Mouse (Mus musculus): ENCODE results near the gene Supt16. TPM values are rescaled to one million over a fixed set of nuclear protein-coding genes. Genes with fewer than 3 reads are reported as not detected.

Gene Supt16
- polyA plus RNA-seq, 1 experiment from 2014 or later, result 57.8 TPM

- H3K4me3 ChIP-seq, result no peak overlapping the region
- ATAC-seq (ENCODE audit: low FRiP score, low read depth), result no peak
- no peaks in the 10 kb centered on the region for H3K4me1 ChIP-seq
- no peak overlapping the region for H3K27ac ChIP-seq
- H3K9me3 ChIP-seq, result no peaks in the 10 kb centered on the region
- H3K9ac ChIP-seq, result no peak overlapping the region
- WGBS, result 59% methylated on average over 19 of the region's 19 CpGs
- no peak overlapping the region for H3K4me2 ChIP-seq (replicated peaks)
- no peaks in the 10 kb centered on the region for H3K36me3 ChIP-seq
- no peaks in the 10 kb centered on the region for H3K27me3 ChIP-seq (replicated peaks)
Observed at GRCm38 (mm10) chr14:52140577-52141444, 56.4 kb downstream of the Supt16 start.

DNA sequence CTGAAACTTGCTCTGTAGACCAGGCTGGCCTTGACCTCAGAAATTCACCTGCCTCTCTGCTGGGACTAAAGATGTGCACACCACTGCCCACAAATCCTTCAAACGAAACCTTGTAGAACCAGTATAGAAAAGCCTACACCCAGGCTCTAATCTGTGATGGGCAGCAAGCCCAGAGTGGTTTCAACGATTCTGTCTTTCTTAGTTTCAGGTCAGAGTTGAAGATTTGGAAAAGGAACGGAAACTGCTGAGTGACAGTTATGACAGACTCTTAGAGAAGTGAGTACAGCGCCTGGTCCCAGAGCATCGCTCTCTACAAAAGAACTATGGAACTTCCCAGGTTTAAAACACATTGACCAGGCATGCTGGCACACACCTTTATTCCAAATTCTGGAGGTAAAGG, 63.6 kb downstream of the Supt16 start:
- Histone ChIP-seq H3K9me3 (no peaks in the 10 kb centered on the region), H3K36me3 (no peaks in the 10 kb centered on the region), H3K27me3 (replicated peaks) (no peaks in the 10 kb centered on the region), H3K27ac (no peak overlapping the region), H3K9ac (no peak overlapping the region), H3K4me2 (replicated peaks) (no peak overlapping the region), H3K4me3 (no peak overlapping the region), H3K4me1 (no peaks in the 10 kb centered on the region)
- ATAC-seq (ENCODE audit: low FRiP score, low read depth), result no peak
- WGBS, result 87% methylated on average over 5 of the region's 5 CpGs

DNA sequence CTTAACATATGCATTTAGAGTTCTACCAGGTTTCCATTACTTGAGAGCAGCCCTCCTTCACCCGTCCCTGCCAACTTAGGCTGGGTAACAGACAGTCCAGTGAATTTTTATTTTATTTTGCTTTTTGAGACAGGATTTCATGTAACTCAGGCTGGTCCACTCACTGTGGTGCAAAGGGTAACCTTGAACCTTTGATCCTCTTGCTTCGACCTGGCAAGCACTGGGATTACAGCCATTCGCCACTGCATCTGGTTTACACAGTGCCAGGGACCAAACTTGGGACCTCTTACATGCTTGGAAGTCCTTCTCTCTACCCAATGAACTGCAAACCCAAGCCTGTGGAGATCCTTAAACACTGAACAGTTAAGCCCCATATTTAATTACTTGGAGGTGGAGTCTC, 72.6 kb downstream of the Supt16 start:
- 94% methylated on average over 3 of the region's 3 CpGs for WGBS
- no peak overlapping the region for H3K4me3 ChIP-seq
- H3K9ac ChIP-seq, result no peak overlapping the region
- H3K4me2 ChIP-seq (replicated peaks), result no peak overlapping the region
- 0 out of 2 replicates have a peak, but pooled peaks cover 4% of the 10 kb centered on the region for H3K27me3 ChIP-seq (replicated peaks)
- no peaks in the 10 kb centered on the region for H3K9me3 ChIP-seq
- no peak for ATAC-seq (ENCODE audit: low FRiP score, low read depth)
- no peaks in the 10 kb centered on the region for H3K4me1 ChIP-seq
- H3K36me3 ChIP-seq, result no peaks in the 10 kb centered on the region
- H3K27ac ChIP-seq, result no peak overlapping the region

- H3K9ac ChIP-seq, result no peak overlapping the region
- no peak overlapping the region for H3K27ac ChIP-seq
- WGBS, result 21% methylated on average over 4 of the region's 4 CpGs
- ATAC-seq (ENCODE audit: low FRiP score, low read depth), result no peak
- 0 out of 2 replicates have a peak, but pooled peaks cover 4% of the 10 kb centered on the region for H3K27me3 ChIP-seq (replicated peaks)
- H3K4me1 ChIP-seq, result no peaks in the 10 kb centered on the region
- no peaks in the 10 kb centered on the region for H3K36me3 ChIP-seq
- H3K9me3 ChIP-seq, result no peaks in the 10 kb centered on the region
- H3K4me3 ChIP-seq, result no peak overlapping the region
- no peak overlapping the region for H3K4me2 ChIP-seq (replicated peaks)
Observed at GRCm38 (mm10) chr14:52123918-52124317, 73.3 kb downstream of the Supt16 start.

- H3K27me3 ChIP-seq (replicated peaks), result 0 out of 2 replicates have a peak, but pooled peaks cover 4% of the 10 kb centered on the region
- no peaks in the 10 kb centered on the region for H3K4me1 ChIP-seq
- peak overlapping the region; percentile 97 for H3K4me2 ChIP-seq (replicated peaks)
- H3K9ac ChIP-seq, result peak overlapping the region; percentile 63; the same call in 1 of the 2 replicates
- no peaks in the 10 kb centered on the region for H3K36me3 ChIP-seq
- no peak overlapping the region for H3K4me3 ChIP-seq
- 60% methylated on average over 7 of the region's 7 CpGs for WGBS
- H3K9me3 ChIP-seq, result no peaks in the 10 kb centered on the region
- no peak for ATAC-seq (ENCODE audit: low FRiP score, low read depth)
- no peak overlapping the region for H3K27ac ChIP-seq
Observed at GRCm38 (mm10) chr14:52120169-52120568, 77.0 kb downstream of the Supt16 start.

DNA sequence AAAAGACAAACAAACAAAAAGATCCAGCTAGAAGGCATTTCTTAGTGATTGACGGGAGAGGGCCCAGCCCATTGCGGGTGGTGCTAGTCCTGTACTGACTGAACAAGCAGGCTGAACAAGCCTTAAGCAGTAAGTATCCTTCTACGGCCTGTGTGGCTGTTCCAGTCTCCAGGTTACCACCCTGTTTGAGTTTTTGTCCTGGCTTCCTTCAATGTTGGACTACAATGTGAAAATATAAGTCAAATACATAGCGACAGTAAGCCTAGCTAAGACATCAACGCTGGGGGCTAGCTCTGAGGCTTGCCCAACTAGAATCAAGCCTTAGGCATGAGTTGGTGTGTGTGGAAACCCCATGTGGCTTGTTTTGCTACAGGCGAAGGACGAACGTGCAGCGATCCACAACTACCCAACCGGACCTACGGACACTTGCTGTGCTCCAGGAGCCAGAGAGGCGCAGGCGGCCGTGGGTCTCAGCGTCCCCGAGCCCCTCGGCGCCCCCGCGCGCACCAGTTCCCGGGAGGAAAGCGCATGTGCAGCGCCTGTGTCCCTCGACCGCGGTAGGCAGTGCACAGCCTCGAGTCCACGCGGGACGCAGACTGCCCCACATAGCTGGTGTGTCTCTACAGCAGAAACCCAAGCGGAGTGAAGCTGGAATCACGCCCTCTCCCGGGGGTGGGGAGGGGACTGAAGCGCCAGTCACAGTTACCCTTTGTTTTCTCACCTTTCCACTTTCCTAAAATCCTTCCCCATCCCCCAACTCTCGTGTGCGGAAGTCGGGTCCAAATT, 78.2 kb downstream of the Supt16 start:
- Histone ChIP-seq H3K4me3 (peak overlapping the region; percentile 52), H3K27ac (no peak overlapping the region), H3K4me2 (replicated peaks) (peak overlapping the region; percentile 97), H3K4me1 (no peaks in the 10 kb centered on the region), H3K9ac (peak overlapping the region; percentile 63), H3K27me3 (replicated peaks) (0 out of 2 replicates have a peak, but pooled peaks cover 4% of the 10 kb centered on the region), H3K9me3 (no peaks in the 10 kb centered on the region), H3K36me3 (no peaks in the 10 kb centered on the region)
- WGBS, result under 1% methylated on average over 38 of the region's 38 CpGs
- ATAC-seq (ENCODE audit: low FRiP score, low read depth), result peak; percentile 80

GRCm38 (mm10) chr14:52118456-52118822, 78.8 kb downstream of the Supt16 start:
- Histone ChIP-seq H3K4me3 (no peak overlapping the region), H3K36me3 (no peaks in the 10 kb centered on the region), H3K4me1 (no peaks in the 10 kb centered on the region), H3K4me2 (replicated peaks) (peak overlapping the region; percentile 97), H3K9me3 (no peaks in the 10 kb centered on the region), H3K27me3 (replicated peaks) (0 out of 2 replicates have a peak, but pooled peaks cover 4% of the 10 kb centered on the region), H3K9ac (no peak overlapping the region), H3K27ac (no peak overlapping the region)
- 39% methylated on average over 8 of the region's 8 CpGs for WGBS
- peak; percentile 45 for ATAC-seq (ENCODE audit: low FRiP score, low read depth)

- Histone ChIP-seq H3K4me3 (no peak overlapping the region), H3K9ac (no peak overlapping the region), H3K27ac (no peak overlapping the region), H3K27me3 (replicated peaks) (0 out of 2 replicates have a peak, but pooled peaks cover 4% of the 10 kb centered on the region), H3K4me1 (no peaks in the 10 kb centered on the region), H3K36me3 (no peaks in the 10 kb centered on the region), H3K4me2 (replicated peaks) (no peak overlapping the region), H3K9me3 (no peaks in the 10 kb centered on the region)
- WGBS, result 93% methylated on average over 5 of the region's 5 CpGs
- ATAC-seq (ENCODE audit: low FRiP score, low read depth), result no peak
Observed at GRCm38 (mm10) chr14:52117241-52117640, 80.0 kb downstream of the Supt16 start.

- Histone ChIP-seq H3K27me3 (replicated peaks) (no peaks in the 10 kb centered on the region), H3K9me3 (no peaks in the 10 kb centered on the region), H3K27ac (no peak overlapping the region), H3K4me3 (no peak overlapping the region), H3K36me3 (no peaks in the 10 kb centered on the region), H3K4me1 (no peaks in the 10 kb centered on the region), H3K9ac (no peak overlapping the region), H3K4me2 (replicated peaks) (no peak overlapping the region)
- whole genome bisulfite sequencing, result 65% methylated on average over 1 of the region's 1 CpGs
- no peak for ATAC-seq (ENCODE audit: low FRiP score, low read depth)
Observed at GRCm38 (mm10) chr14:52114101-52114500, 83.1 kb downstream of the Supt16 start.

Other genes with a start within 250 kb of the Supt16 start
- gene Arhgef40, start 212.7 kb downstream of the Supt16 start, polyA plus RNA-seq (2016; fragmentation: Nextera tagmentation; extraction: Ambion mirVana), result 105 and 110 TPM in 2 replicates
- gene Tmem253, start 181.8 kb downstream of the Supt16 start, polyA plus RNA-seq (2016; fragmentation: Nextera tagmentation; extraction: Ambion mirVana), result 1.0 and 1.3 TPM in 2 replicates
- gene Zfp219, start 176.7 kb downstream of the Supt16 start, polyA plus RNA-seq (2016; fragmentation: Nextera tagmentation; extraction: Ambion mirVana), result 78.3 and 84.9 TPM in 2 replicates
- gene Olfr221, start 155.0 kb downstream of the Supt16 start, polyA plus RNA-seq (2016; fragmentation: Nextera tagmentation; extraction: Ambion mirVana), result not detected in 2 replicates
- 764 and 797 TPM in 2 replicates for gene Hnrnpc, start 93.4 kb downstream of the Supt16 start, polyA plus RNA-seq (2016; fragmentation: Nextera tagmentation; extraction: Ambion mirVana)
- 52.1 and 62.8 TPM in 2 replicates for gene Rpgrip1, start 86.7 kb downstream of the Supt16 start, polyA plus RNA-seq (2016; fragmentation: Nextera tagmentation; extraction: Ambion mirVana)
- gene Chd8, start 60.4 kb upstream of the Supt16 start, polyA plus RNA-seq (2016; fragmentation: Nextera tagmentation; extraction: Ambion mirVana), result 46.0 and 48.6 TPM in 2 replicates
- 51.8 and 56.6 TPM in 2 replicates for gene Tox4, start 81.7 kb upstream of the Supt16 start, polyA plus RNA-seq (2016; fragmentation: Nextera tagmentation; extraction: Ambion mirVana)
- 43.7 and 52.9 TPM in 2 replicates for gene Rab2b, start 82.1 kb upstream of the Supt16 start, polyA plus RNA-seq (2016; fragmentation: Nextera tagmentation; extraction: Ambion mirVana)
- gene Mettl3, start 107.7 kb upstream of the Supt16 start, polyA plus RNA-seq (2016; fragmentation: Nextera tagmentation; extraction: Ambion mirVana), result 58.7 and 58.8 TPM in 2 replicates
- gene Sall2, start 131.3 kb upstream of the Supt16 start, polyA plus RNA-seq (2016; fragmentation: Nextera tagmentation; extraction: Ambion mirVana), result 55.8 and 57.3 TPM in 2 replicates
- 0.09 TPM in 1 of 2 replicates, not detected in the other for gene Olfr1513, start 159.0 kb upstream of the Supt16 start, polyA plus RNA-seq (2016; fragmentation: Nextera tagmentation; extraction: Ambion mirVana)
- gene Olfr1512, start 181.8 kb upstream of the Supt16 start, polyA plus RNA-seq (2016; fragmentation: Nextera tagmentation; extraction: Ambion mirVana), result not detected in 2 replicates
- 0.27 TPM in 1 of 2 replicates, not detected in the other for gene Olfr1511, start 200.0 kb upstream of the Supt16 start, polyA plus RNA-seq (2016; fragmentation: Nextera tagmentation; extraction: Ambion mirVana)
- gene Olfr1510, start 217.0 kb upstream of the Supt16 start, polyA plus RNA-seq (2016; fragmentation: Nextera tagmentation; extraction: Ambion mirVana), result not detected in 2 replicates
- not detected in 2 replicates for gene Olfr1509, start 245.6 kb upstream of the Supt16 start, polyA plus RNA-seq (2016; fragmentation: Nextera tagmentation; extraction: Ambion mirVana)